Mouse (Mus musculus) 3T3-L1 (cell line): ENCODE measurements around the gene Fktn.

Source experiments
- DNase-seq: peaks from one replicate; pipeline ENCODE4 v3.0.0-alpha.2; 2015; ENCODE audit warnings: low read depth, low spot score

Fktn gene

DNA sequence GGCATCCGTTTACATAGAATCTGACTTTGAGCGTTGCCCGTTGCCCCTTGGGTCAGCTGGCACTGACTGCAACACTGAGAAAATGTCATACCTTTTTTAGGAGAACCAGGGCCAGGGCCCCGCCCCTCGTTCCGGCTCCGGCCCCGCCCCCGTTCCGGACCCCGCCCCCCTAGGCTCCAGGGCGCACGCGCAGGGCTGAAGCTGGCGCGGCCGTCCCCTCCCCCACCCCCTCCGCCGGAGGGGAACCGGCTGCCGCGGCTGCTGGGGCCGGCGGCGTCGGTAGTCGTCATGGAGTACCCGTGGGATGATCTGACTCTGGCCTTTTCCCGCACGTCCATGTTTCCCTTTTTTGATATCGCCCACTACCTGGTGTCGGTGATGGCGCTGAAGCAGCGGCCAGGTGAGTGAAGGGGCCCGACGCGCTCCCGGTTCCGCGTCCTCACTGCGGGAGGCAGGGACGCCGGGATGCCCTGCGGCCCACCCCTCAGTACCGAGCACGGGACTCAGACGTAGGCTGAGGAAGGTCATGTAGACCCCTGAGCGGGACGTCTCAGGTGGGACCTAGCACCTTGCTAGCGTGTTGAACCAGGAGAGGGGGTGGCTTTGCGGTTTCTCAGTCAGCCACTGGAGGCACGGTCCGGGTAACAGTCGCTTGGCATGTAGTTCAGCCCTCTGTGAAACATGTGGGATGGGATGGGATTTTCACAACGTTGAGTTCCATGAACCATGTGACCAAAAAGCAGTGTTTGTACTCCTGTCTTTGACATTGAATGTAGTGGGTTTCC is 112.2 kb downstream of the Fktn start, which contains the start of gene Tmem38b:
Gene Tmem38b, plus strand, starts transcription at position 225 of the 785 bp plus-strand sequence.
- peak; percentile 68 for DNase-seq

GRCm38 (mm10) chr4:53826641-53827248 is 112.9 kb downstream of the Fktn start:
- no peak for DNase-seq
